Mouse (Mus musculus): ENCODE results near the gene Abca9.

Gene Abca9

GRCm38 (mm10) chr11:110061032-110061431, 107.0 kb downstream of the Abca9 start:
- no peak for DNase-seq (ENCODE audit: low spot score)

- DNase-seq (ENCODE audit: low spot score) = no peak
Observed at GRCm38 (mm10) chr11:110060127-110060526, 107.9 kb downstream of the Abca9 start.

GRCm38 (mm10) chr11:110053681-110054080, 114.3 kb downstream of the Abca9 start:
- DNase-seq (ENCODE audit: low spot score) = no peak

Measured in ovary, postnatal 36 days (tissue).